Mouse (Mus musculus) kidney, postnatal 36 days (tissue): Measurements from ENCODE around the gene Prcd.

Experiments used
- DNase-seq, 2 experiments: peaks; one replicate each; pipeline ENCODE4 v3.0.0; 2021 to 2022; ENCODE audit warnings: mixed read lengths in 2 of 2

Gene Prcd

GRCm38 (mm10) chr11:116669787-116670365 is 16.5 kb downstream of the Prcd start:
- DNase-seq = no peak

DNA sequence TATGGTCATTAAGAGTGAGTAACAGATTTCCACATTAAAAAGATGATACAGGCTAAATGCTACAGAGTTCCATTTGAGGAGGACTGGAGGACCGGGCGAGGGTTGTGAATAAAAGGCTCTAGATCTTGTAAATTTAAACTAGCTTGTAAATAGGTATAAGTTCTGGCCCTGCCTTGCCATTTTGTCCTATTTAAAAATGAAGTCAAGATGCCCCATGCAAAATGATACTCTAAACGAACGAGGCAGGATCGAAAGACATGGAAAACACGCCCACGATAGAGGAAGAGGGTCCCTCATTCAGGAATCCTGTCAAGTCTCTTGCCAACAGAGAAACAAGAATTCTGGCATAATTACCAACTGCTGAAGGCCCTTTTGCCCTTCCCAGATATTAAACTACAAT is 17.1 kb downstream of the Prcd start:
- DNase-seq = no peak

DNA sequence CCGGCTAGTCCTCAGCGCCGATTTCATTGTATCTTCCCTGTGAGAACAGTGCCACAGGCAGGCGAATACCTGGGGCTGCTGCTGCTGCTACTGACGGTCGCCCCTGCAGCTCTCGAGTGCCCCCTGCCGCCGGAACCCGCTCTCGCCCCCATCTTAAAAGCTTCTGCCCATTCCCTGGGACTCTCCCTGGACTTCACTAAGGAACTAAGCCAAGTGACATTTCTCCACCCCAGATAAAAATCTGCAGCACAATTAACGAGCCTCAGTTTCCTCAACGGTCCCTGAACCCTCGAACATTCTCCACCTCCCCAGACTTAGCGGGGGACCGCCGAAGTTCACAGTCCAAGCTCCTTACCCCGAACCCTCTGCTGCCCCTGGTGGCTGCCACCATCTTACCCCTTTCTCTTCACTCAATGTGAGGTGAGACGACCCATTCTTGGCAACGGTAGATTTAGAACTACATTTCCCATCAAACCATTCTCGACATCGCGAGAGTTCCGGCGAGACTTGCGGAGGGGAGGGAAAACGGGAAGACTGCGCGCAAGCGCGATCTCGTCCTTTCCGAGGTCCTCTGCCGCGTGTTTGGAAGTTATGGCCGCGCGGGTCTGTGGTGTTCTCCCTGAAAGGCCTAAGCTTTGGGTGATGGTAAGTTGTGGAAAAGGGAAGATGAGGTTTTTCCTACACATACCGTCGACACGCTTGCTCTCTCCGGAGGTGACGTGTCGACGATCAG is 17.9 kb downstream of the Prcd start:
- peak; percentile 99 for DNase-seq

GRCm38 (mm10) chr11:116671845-116672434 is 18.6 kb downstream of the Prcd start:
- DNase-seq = no peak

DNA sequence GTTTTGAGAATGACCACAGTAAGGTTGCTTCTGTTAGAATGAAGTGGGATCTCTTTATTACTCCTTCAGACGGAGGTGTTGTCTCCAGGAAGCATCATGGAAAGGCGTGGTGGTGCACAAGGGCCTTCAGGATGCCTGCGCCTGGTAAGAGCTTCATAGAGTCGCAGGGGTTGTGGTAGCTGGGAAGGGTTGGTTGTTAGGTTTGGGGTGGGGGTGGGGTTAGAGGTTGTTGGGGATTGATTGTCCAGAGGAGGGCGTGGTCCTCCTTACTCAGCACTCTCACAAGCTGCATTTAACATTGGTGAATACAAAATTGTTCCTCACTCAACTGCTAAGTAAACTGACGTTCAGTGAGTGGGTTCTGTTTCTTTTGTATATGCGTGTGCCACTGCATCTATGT is 19.3 kb downstream of the Prcd start:
- DNase-seq = no peak

GRCm38 (mm10) chr11:116673410-116673809 is 20.1 kb downstream of the Prcd start:
- DNase-seq = no peak

- DNase-seq = peak; percentile 95 to 96
These were observed 21.5 kb downstream of the Prcd start for GRCm38 (mm10) chr11:116674616-116675379.

- DNase-seq = peak; percentile 81 to 87
These were observed 22.1 kb downstream of the Prcd start for GRCm38 (mm10) chr11:116675429-116675828.

DNA sequence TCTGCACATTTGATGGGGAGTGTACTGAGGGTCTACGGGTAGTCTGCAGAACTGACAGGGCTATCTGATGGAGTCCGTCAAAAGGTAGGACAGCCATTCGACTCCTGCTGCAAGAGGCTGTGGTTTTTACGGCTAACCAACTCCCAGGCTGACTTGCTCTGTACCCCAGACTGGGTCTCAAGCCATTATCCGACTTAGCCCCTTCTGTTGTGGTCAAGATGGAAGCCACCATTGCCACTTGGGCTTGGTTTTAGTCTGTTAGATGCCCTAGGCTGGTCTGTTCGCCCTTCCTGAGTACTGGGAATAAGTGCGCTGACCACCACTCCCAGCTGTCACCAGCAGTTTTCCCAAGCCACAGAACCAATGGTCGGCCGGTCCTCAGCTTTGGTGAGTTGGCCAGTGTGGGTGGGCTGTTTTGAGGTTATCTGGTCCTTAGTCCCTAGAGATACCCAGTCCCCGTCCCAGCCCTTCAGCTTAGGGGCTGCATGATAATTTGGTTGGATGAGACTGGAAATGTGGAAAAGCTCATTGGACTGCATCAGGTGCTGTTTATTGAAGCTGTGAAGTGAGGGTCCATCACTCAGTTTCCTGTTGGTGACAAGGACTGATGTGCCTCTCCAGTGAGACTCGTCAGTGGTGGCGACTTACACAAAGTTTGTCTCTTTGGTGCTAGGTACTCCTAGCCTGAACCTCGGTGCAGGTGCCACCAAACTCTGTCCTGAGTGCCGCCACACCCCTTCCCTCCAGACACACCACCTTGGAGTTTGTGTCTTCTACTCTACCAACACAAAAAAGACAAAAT is 23.0 kb downstream of the Prcd start:
- no peak for DNase-seq

DNA sequence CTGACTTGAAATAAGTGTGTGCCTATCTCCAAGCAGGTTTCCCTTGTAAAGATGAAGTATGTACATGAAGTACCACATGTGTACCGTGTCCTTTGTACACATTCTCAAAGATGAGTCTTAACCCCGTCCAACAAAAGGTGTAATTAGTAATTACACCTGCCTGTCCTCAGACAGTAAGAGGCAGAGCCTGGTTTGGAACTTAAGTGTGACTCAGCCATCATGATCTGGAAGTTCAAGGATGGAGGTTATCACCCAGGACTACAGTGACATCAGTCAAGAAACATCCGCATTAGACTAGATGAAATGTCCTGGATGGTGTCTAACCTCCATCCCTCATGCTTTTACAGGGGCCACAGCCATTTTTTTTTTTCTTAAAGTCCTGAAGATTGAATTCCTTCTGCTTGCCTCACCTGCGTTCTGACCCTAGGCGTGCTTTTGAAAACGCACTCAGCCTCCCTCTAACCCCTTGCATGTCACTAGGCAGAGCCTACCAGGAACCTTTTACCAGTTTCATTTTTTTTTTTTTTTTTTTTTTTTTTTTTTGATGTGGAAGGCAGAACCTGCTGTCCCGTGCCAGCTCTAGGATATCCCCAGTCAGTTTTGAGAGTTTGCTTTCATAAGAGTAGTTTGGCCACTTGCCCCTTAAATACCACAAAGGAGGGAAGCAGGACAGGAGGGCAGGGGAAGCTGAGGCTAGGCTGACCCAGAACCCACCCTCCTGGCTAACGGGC is 24.5 kb downstream of the Prcd start:
- no peak for DNase-seq

GRCm38 (mm10) chr11:116679148-116679547 is 25.8 kb downstream of the Prcd start:
- DNase-seq = peak in 1 of 2 experiments; percentile 36

GRCm38 (mm10) chr11:116680321-116681091 is 27.2 kb downstream of the Prcd start:
- no peak for DNase-seq

- no peak for DNase-seq
These were observed 27.8 kb downstream of the Prcd start for GRCm38 (mm10) chr11:116681147-116681546.

DNA sequence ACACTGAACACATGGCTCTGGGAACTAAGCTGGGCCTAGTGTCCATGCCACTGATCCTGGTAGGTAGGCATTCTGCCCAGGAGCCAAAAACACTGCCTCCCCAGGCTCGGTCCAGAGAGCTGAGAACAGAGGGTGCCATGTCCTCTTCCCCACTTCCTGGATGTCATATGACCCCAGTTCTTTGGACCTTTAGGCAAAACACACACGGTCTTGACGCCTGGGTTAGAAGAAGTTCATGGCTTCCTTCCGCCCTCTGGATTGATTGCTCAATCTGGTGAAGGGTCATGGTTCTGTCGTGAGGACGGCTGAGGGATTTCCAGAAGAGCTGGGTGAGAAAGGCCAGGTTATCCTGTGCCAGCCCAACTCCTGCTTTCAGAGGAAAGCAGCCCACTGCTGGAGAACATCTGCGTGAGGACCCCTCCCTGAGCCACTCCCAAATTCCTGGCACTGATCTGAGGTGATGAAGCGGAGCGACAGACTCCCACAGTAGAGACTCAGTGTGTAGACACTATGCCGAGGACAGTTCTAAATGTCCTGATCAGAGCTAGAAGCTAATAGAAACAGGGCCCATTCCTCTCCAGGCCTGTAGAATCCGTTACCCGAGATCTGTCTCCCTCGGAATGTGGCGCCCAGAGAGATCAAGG is 29.3 kb downstream of the Prcd start:
- DNase-seq = peak; percentile 77 to 92

DNA sequence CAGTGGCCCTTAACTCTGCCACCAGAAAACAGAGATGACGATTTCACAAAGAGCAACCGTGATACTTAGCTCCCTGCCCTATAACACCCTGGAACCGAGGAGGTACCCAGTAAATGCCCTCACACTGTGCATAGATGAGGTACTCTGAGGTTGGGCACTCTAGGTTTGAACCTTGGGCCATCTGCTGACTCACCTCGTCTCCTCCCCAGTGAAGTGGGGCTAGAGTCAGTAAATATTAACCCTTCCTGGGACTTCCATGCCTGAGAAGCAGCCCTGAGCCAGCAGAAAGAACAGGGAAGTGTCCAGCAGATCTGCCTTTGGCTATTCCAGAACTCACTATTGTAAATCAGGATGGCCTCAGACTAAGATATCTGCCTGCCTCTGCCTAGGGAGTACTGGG is 30.4 kb downstream of the Prcd start:
- DNase-seq = peak; percentile 66 to 87

- DNase-seq = peak; percentile 66 to 68
These were observed 32.4 kb downstream of the Prcd start for GRCm38 (mm10) chr11:116685729-116686128.

DNA sequence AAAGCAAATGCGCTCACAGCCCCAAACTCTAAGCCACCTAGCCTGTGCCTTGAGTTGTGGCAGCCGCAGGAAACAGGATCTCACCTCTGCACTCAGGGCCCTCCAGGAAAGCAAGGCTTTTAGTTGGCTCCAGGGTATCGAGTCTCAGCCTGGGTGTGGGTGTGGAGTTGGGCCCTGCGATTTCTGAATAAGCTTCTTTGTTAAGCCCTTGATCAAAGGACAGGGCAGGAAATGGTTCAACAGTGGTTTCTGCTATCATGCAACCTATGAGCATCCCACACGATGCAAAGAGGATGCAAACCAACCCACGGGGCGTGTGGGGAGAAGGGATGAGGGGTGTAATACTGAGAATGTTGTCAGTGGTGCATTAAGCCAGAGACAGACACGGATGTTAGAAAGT is 34.6 kb downstream of the Prcd start:
- no peak for DNase-seq

GRCm38 (mm10) chr11:116689622-116690021 is 36.3 kb downstream of the Prcd start:
- DNase-seq = no peak

- DNase-seq = peak; percentile 81 to 83
These were observed 37.6 kb downstream of the Prcd start for GRCm38 (mm10) chr11:116690701-116691575.

- no peak for DNase-seq
These were observed 40.5 kb downstream of the Prcd start for GRCm38 (mm10) chr11:116693899-116694249.
